Mouse (Mus musculus): ENCODE data around the gene Dnal4. TPM values are rescaled to one million over a fixed set of nuclear protein-coding genes. Genes with fewer than 3 reads are reported as not detected.

Gene Dnal4
- total RNA-seq, 2 experiments from 2014 or later = 30.4 to 34.4 TPM

- peak; percentile 96 for DNase-seq
- intact Hi-C loops (cut with DNase I) = no loop called here
Observed at GRCm38 (mm10) chr15:79741921-79742705, 35.5 kb downstream of the Dnal4 start, which contains the start of gene Sun2. Sun2 (minus strand) TSS chr15:79742536.

- intact Hi-C loops (cut with DNase I) = no loop called here
- DNase-seq = peak; percentile 60
Observed at GRCm38 (mm10) chr15:79741173-79741858, 36.3 kb downstream of the Dnal4 start.

- intact Hi-C loops (cut with DNase I) = no loop called here
- DNase-seq = no peak
Observed at GRCm38 (mm10) chr15:79740739-79741138, 36.9 kb downstream of the Dnal4 start.

- DNase-seq = no peak
- intact Hi-C loops (cut with DNase I) = no loop called here
Observed at GRCm38 (mm10) chr15:79734311-79734710, 43.3 kb downstream of the Dnal4 start.

GRCm38 (mm10) chr15:79733640-79734039 is 44.0 kb downstream of the Dnal4 start:
- DNase-seq = no peak
- intact Hi-C loops (cut with DNase I) = no loop called here

- DNase-seq = no peak
- intact Hi-C loops (cut with DNase I) = no loop called here
Observed at GRCm38 (mm10) chr15:79733192-79733591, 44.5 kb downstream of the Dnal4 start.

- intact Hi-C loops (cut with DNase I) = no loop called here
Observed at GRCm38 (mm10) chr15:79731554-79731953, 46.1 kb downstream of the Dnal4 start.

GRCm38 (mm10) chr15:79728731-79729388 is 48.8 kb downstream of the Dnal4 start:
- DNase-seq = no peak
- intact Hi-C loops (cut with DNase I) = no loop called here

More at GRCm38 (mm10) chr15:79731554-79731953, 46.1 kb downstream of the Dnal4 start:
- no peak for DNase-seq

GRCm38 (mm10) chr15:79728311-79728710 is 49.3 kb downstream of the Dnal4 start:
- DNase-seq = peak; percentile 87
- intact Hi-C loops (cut with DNase I) = no loop called here

GRCm38 (mm10) chr15:79727840-79728239 is 49.8 kb downstream of the Dnal4 start:
- peak; percentile 25 for DNase-seq
- intact Hi-C loops (cut with DNase I) = no loop called here

- intact Hi-C loops (cut with DNase I) = no loop called here
- DNase-seq = no peak
Observed at GRCm38 (mm10) chr15:79725190-79725789, 52.4 kb downstream of the Dnal4 start.

GRCm38 (mm10) chr15:79723439-79723838 is 54.2 kb downstream of the Dnal4 start:
- intact Hi-C loops (cut with DNase I) = no loop called here

GRCm38 (mm10) chr15:79720796-79721195 is 56.9 kb downstream of the Dnal4 start:
- intact Hi-C loops (cut with DNase I) = no loop called here
- no peak for DNase-seq

More at GRCm38 (mm10) chr15:79723439-79723838, 54.2 kb downstream of the Dnal4 start:
- peak; percentile 36 for DNase-seq

GRCm38 (mm10) chr15:79720267-79720666 is 57.4 kb downstream of the Dnal4 start:
- no peak for DNase-seq
- intact Hi-C loops (cut with DNase I) = no loop called here

- intact Hi-C loops (cut with DNase I) = no loop called here
- no peak for DNase-seq
Observed at GRCm38 (mm10) chr15:79716710-79717109, 60.9 kb downstream of the Dnal4 start.

- intact Hi-C loops (cut with DNase I) = no loop called here
- DNase-seq = no peak
Observed at GRCm38 (mm10) chr15:79715646-79716045, 62.0 kb downstream of the Dnal4 start.

Other genes with a start within 250 kb of the Dnal4 start
- 100 to 1,000 TPM; 446 to 452 TPM for gene Ddx17, start 231.1 kb downstream of the Dnal4 start, total RNA-seq (2021)
- gene Dmc1, start 172.7 kb downstream of the Dnal4 start, total RNA-seq (2021) = 1 to 10 TPM; 1.6 to 2.3 TPM
- 10 to 100 TPM; 13.5 to 17.2 TPM for gene Fam227a, start 118.9 kb downstream of the Dnal4 start, total RNA-seq (2021)
- gene Cby1, start 118.7 kb downstream of the Dnal4 start, total RNA-seq (2021) = 10 to 100 TPM; 55.6 to 60.1 TPM
- gene Tomm22, start 107.0 kb downstream of the Dnal4 start, total RNA-seq (2021) = 100 to 1,000 TPM; 109 to 110 TPM
- gene Josd1, start 89.9 kb downstream of the Dnal4 start, total RNA-seq (2021) = 10 to 100 TPM; 31.2 to 32.0 TPM
- 10 to 100 TPM; 62.4 to 62.9 TPM for gene Gtpbp1, start 87.0 kb downstream of the Dnal4 start, total RNA-seq (2021)
- 10 to 100 TPM; 27.0 to 29.4 TPM for gene Sun2, start 35.3 kb downstream of the Dnal4 start, total RNA-seq (2021)
- gene Nptxr, start 26.9 kb upstream of the Dnal4 start, total RNA-seq (2021) = 100 to 1,000 TPM; 240 to 277 TPM
- gene Npcd, start 56.4 kb upstream of the Dnal4 start, total RNA-seq (2021) = 10 to 100 TPM in 1 of 2 experiments, 1 to 10 TPM in 1; 6.6 to 14.9 TPM
- gene Cbx6, start 56.8 kb upstream of the Dnal4 start, total RNA-seq (2021) = 100 to 1,000 TPM; 105 to 125 TPM
- 1 to 10 TPM; 4.7 to 6.0 TPM for gene Apobec3, start 113.8 kb upstream of the Dnal4 start, total RNA-seq (2021)
- 1 to 10 TPM; 5.6 to 6.8 TPM for gene Cbx7, start 193.3 kb upstream of the Dnal4 start, total RNA-seq (2021)
- gene Pdgfb, start 237.1 kb upstream of the Dnal4 start, total RNA-seq (2021) = 10 to 100 TPM; 19.2 to 26.6 TPM

Data from left cerebral cortex, postnatal 4 days (tissue).